13 mouse cellular contexts compared by ENCODE assay signal in genomic region chr5:112317328-112317727, GRCm38 (mm10). TPM values are rescaled to one million over a fixed set of nuclear protein-coding genes. Genes with fewer than 3 reads are reported as not detected.
A peak's percentile ranks its signal among the peaks of the same experiment; 100 is the strongest.
DNase-seq lines count a peak whose midpoint lies in the region; ATAC-seq lines count a peak whose summit lies in the region.
"Had no signal": no experiment of that assay in that cellular context is flagged by ENCODE, and none has a peak within 500 bp of the region (broad histone marks: within the 10 kb centered on the region; RNA-seq: fewer than 3 reads in every experiment).

No protein-coding gene starts in this region.

- ATAC-seq in common myeloid progenitor, adult 5-6 weeks (replicated peaks; ENCODE audit: low read depth, poor library complexity, severe bottlenecking): 0 out of 2 replicates have a peak, but pooled peaks have one; percentile 9
- peak; percentile 50 for ATAC-seq in heart, embryonic 16.5 days (replicated peaks; ENCODE audit: extremely low read depth, insufficient read depth, low FRiP score)
- no peak for ATAC-seq in lung, embryonic 15.5 days (ENCODE audit: borderline replicate concordance, extremely low read depth, low FRiP score, low TSS enrichment)
- no peak for ATAC-seq in midbrain, embryonic 11.5 days (ENCODE audit: low FRiP score)

- WGBS in heart, embryonic 16.5 days: 21% methylated on average over 5 of the region's 5 CpGs
- WGBS in lung, embryonic 15.5 days: 27% methylated on average over 5 of the region's 5 CpGs
- WGBS in midbrain, embryonic 11.5 days: 64% methylated on average over 5 of the region's 5 CpGs

- DNase-seq in retina, postnatal 1 day: no peak
- no peak for DNase-seq in midbrain, embryonic 11.5 days (ENCODE audit: low spot score, missing footprints)
- DNase-seq in right cerebral cortex, adult 2 months (ENCODE audit: low spot score in 2 of 2): no peak
- DNase-seq: cerebellum, postnatal 25 days; midbrain, embryonic 14.5 days; thymus, postnatal 36 days had no signal

- no peaks in the 10 kb centered on the region for H3K27me3 ChIP-seq in heart, embryonic 16.5 days (ENCODE audit: control insufficient read depth, insufficient read depth, low read length)
- H3K27me3 ChIP-seq in lung, embryonic 15.5 days: no peaks in the 10 kb centered on the region
- no peaks in the 10 kb centered on the region for H3K27me3 ChIP-seq in midbrain, embryonic 11.5 days (ENCODE audit: control insufficient read depth, insufficient read depth, low read length)
- H3K27me3 ChIP-seq: limb, embryonic 12.5 days had no signal

- H3K4me2 ChIP-seq in heart, embryonic 16.5 days (ENCODE audit: low read depth, low read length): no peak overlapping the region
- no peak overlapping the region for H3K4me2 ChIP-seq in lung, embryonic 15.5 days
- no peak overlapping the region for H3K4me2 ChIP-seq in midbrain, embryonic 11.5 days
- H3K4me2 ChIP-seq: limb, embryonic 12.5 days had no signal

- peaks cover 15% of the 10 kb centered on the region for H3K36me3 ChIP-seq in heart, embryonic 16.5 days (ENCODE audit: control insufficient read depth, insufficient read depth)
- peaks cover 15% of the 10 kb centered on the region for H3K36me3 ChIP-seq in lung, embryonic 15.5 days
- H3K36me3 ChIP-seq in midbrain, embryonic 11.5 days (ENCODE audit: control insufficient read depth, insufficient read depth, low read length): no peaks in the 10 kb centered on the region

- no peak overlapping the region for H3K4me3 ChIP-seq in brown adipose tissue, adult 24 weeks (ENCODE audit: insufficient read depth, low read depth, low read length)
- no peak overlapping the region for H3K4me3 ChIP-seq in heart, embryonic 16.5 days (ENCODE audit: low read length)
- no peak overlapping the region for H3K4me3 ChIP-seq in lung, embryonic 15.5 days
- no peak overlapping the region for H3K4me3 ChIP-seq in midbrain, embryonic 11.5 days (ENCODE audit: low read depth, low read length)
- H3K4me3 ChIP-seq: limb, embryonic 12.5 days had no signal

- no peak overlapping the region for H3K9ac ChIP-seq in heart, embryonic 16.5 days (ENCODE audit: low read length)
- H3K9ac ChIP-seq in lung, embryonic 15.5 days: no peak overlapping the region
- H3K9ac ChIP-seq in midbrain, embryonic 11.5 days (ENCODE audit: low read length): no peak overlapping the region
- H3K9ac ChIP-seq: limb, embryonic 12.5 days had no signal

- H3K4me1 ChIP-seq in brown adipose tissue, adult 24 weeks (ENCODE audit: control insufficient read depth, insufficient read depth, insufficient read length, low read length): no peaks in the 10 kb centered on the region
- H3K4me1 ChIP-seq in heart, embryonic 16.5 days (ENCODE audit: control insufficient read depth, insufficient read depth, low read length): peaks cover 6% of the 10 kb centered on the region
- H3K4me1 ChIP-seq in lung, embryonic 15.5 days: no peaks in the 10 kb centered on the region
- H3K4me1 ChIP-seq in midbrain, embryonic 11.5 days (ENCODE audit: control insufficient read depth, insufficient read depth, low read length): no peaks in the 10 kb centered on the region; the same call in 1 of the 2 replicates
- H3K4me1 ChIP-seq: limb, embryonic 12.5 days had no signal

- no peaks in the 10 kb centered on the region for H3K9me3 ChIP-seq in heart, embryonic 16.5 days (replicated peaks; ENCODE audit: control insufficient read depth, low read length)
- H3K9me3 ChIP-seq in lung, embryonic 15.5 days: no peaks in the 10 kb centered on the region
- H3K9me3 ChIP-seq in midbrain, embryonic 11.5 days (ENCODE audit: control insufficient read depth, low read length): no peaks in the 10 kb centered on the region
- H3K9me3 ChIP-seq: limb, embryonic 12.5 days had no signal

- H3K27ac ChIP-seq in brown adipose tissue, adult 24 weeks (replicated peaks; ENCODE audit: low read depth, low read length): peak overlapping the region; percentile 73
- H3K27ac ChIP-seq in heart, embryonic 16.5 days (ENCODE audit: low read length): peak overlapping the region; percentile 63
- peak overlapping the region; percentile 63 for H3K27ac ChIP-seq in lung, embryonic 15.5 days
- H3K27ac ChIP-seq in midbrain, embryonic 11.5 days (ENCODE audit: low read depth, low read length): no peak overlapping the region
- H3K27ac ChIP-seq: limb, embryonic 12.5 days had no signal

RNA-seq across cellular contexts. Expression of gene Tfip11, which starts 8.8 kb away (rescaled TPM):
- polyA plus RNA-seq in brown adipose tissue, adult 24 weeks (2012; ENCODE audit: insufficient read depth, insufficient read length, missing spikeins): 9.5 and 9.8 TPM in 2 replicates
- 18.6 and 23.8 TPM in 2 replicates for total RNA-seq in common myeloid progenitor, adult 5-6 weeks (2017)
- polyA plus RNA-seq in heart, embryonic 16.5 days (2015; fragmentation: Nextera tagmentation; extraction: Ambion mirVana): 19.1 and 20.1 TPM in 2 replicates
- polyA plus RNA-seq in lung, embryonic 15.5 days (2015; fragmentation: Nextera tagmentation; extraction: Ambion mirVana): 30.1 and 30.4 TPM in 2 replicates
- 22.1 and 25.8 TPM in 2 replicates for polyA plus RNA-seq in midbrain, embryonic 11.5 days (2014; fragmentation: Nextera tagmentation; extraction: Ambion mirVana)

RNA-seq across cellular contexts. Expression of gene Srrd, which starts 25.5 kb away (rescaled TPM):
- 8.3 and 14.3 TPM in 2 replicates for polyA plus RNA-seq in brown adipose tissue, adult 24 weeks (2012; ENCODE audit: insufficient read depth, insufficient read length, missing spikeins)
- total RNA-seq in common myeloid progenitor, adult 5-6 weeks (2017): 10.3 and 20.0 TPM in 2 replicates
- 23.5 and 24.7 TPM in 2 replicates for polyA plus RNA-seq in heart, embryonic 16.5 days (2015; fragmentation: Nextera tagmentation; extraction: Ambion mirVana)
- 45.7 and 47.2 TPM in 2 replicates for polyA plus RNA-seq in lung, embryonic 15.5 days (2015; fragmentation: Nextera tagmentation; extraction: Ambion mirVana)
- polyA plus RNA-seq in midbrain, embryonic 11.5 days (2014; fragmentation: Nextera tagmentation; extraction: Ambion mirVana): 46.0 and 46.8 TPM in 2 replicates

RNA-seq across cellular contexts. Expression of gene Hps4, which starts 25.6 kb away (rescaled TPM):
- 8.0 and 11.9 TPM in 2 replicates for polyA plus RNA-seq in brown adipose tissue, adult 24 weeks (2012; ENCODE audit: insufficient read depth, insufficient read length, missing spikeins)
- total RNA-seq in common myeloid progenitor, adult 5-6 weeks (2017): 13.9 and 21.1 TPM in 2 replicates
- 18.9 and 19.7 TPM in 2 replicates for polyA plus RNA-seq in heart, embryonic 16.5 days (2015; fragmentation: Nextera tagmentation; extraction: Ambion mirVana)
- polyA plus RNA-seq in lung, embryonic 15.5 days (2015; fragmentation: Nextera tagmentation; extraction: Ambion mirVana): 26.3 and 31.1 TPM in 2 replicates
- 28.5 and 31.9 TPM in 2 replicates for polyA plus RNA-seq in midbrain, embryonic 11.5 days (2014; fragmentation: Nextera tagmentation; extraction: Ambion mirVana)

RNA-seq across cellular contexts. Expression of gene Gm6583, which starts 38.5 kb away (rescaled TPM):
- not detected in 2 replicates for polyA plus RNA-seq in brown adipose tissue, adult 24 weeks (2012; ENCODE audit: insufficient read depth, insufficient read length, missing spikeins)
- total RNA-seq in common myeloid progenitor, adult 5-6 weeks (2017): not detected in 2 replicates
- 0.06 and 0.16 TPM in 2 replicates for polyA plus RNA-seq in heart, embryonic 16.5 days (2015; fragmentation: Nextera tagmentation; extraction: Ambion mirVana)
- polyA plus RNA-seq in lung, embryonic 15.5 days (2015; fragmentation: Nextera tagmentation; extraction: Ambion mirVana): 0.10 and 0.23 TPM in 2 replicates
- polyA plus RNA-seq in midbrain, embryonic 11.5 days (2014; fragmentation: Nextera tagmentation; extraction: Ambion mirVana): not detected in 2 replicates
- total RNA-seq: gastrocnemius, postnatal 4 days had no signal
- polyA plus RNA-seq: large intestine, adult 2 months had no signal

RNA-seq across cellular contexts. Expression of gene Tpst2, which starts 40.8 kb away (rescaled TPM):
- polyA plus RNA-seq in brown adipose tissue, adult 24 weeks (2012; ENCODE audit: insufficient read depth, insufficient read length, missing spikeins): 23.8 and 30.1 TPM in 2 replicates
- 23.7 and 32.0 TPM in 2 replicates for total RNA-seq in common myeloid progenitor, adult 5-6 weeks (2017)
- polyA plus RNA-seq in heart, embryonic 16.5 days (2015; fragmentation: Nextera tagmentation; extraction: Ambion mirVana): 51.0 and 53.0 TPM in 2 replicates
- polyA plus RNA-seq in lung, embryonic 15.5 days (2015; fragmentation: Nextera tagmentation; extraction: Ambion mirVana): 55.8 and 61.0 TPM in 2 replicates
- 29.3 and 33.5 TPM in 2 replicates for polyA plus RNA-seq in midbrain, embryonic 11.5 days (2014; fragmentation: Nextera tagmentation; extraction: Ambion mirVana)

Comparison
In these comparisons a context has a peak if more than half of its experiments do, and no peak if none do; other contexts are left out.
1. ATAC-seq: peak in common myeloid progenitor, adult 5-6 weeks (single experiment) and heart, embryonic 16.5 days (single experiment); none in lung, embryonic 15.5 days (single experiment) and midbrain, embryonic 11.5 days (single experiment).